Mouse (Mus musculus) liver, embryonic 12.5 days (tissue): ENCODE results near the gene Ddah1. TPM values are rescaled to one million over a fixed set of nuclear protein-coding genes. Genes with fewer than 3 reads are reported as not detected.

Experiments used
- ATAC-seq: fragments of 200-750 bp; cut with Nextera tagmentation; 2 replicates; pipeline ENCODE4 v1.8.0; 2017; ENCODE audit warnings: moderate number of reproducible peaks, mild to moderate bottlenecking, moderate library complexity
- H3K27ac ChIP-seq: fragments of 300-500 bp; sonication (generic); 2 replicates; pipeline ENCODE4 v1.5.1; 2016; ENCODE audit warnings: mild to moderate bottlenecking
- H3K27me3 ChIP-seq: fragments of 300-500 bp; sonication (generic); replicated peaks from 2 replicates; pipeline ENCODE4 v1.6.1; 2016; ENCODE audit warnings: mild to moderate bottlenecking, moderate library complexity
- H3K36me3 ChIP-seq: fragments of 300-500 bp; sonication (generic); 2 replicates; pipeline ENCODE4 v1.6.1; 2016; ENCODE audit warnings: mild to moderate bottlenecking, moderate library complexity
- H3K4me1 ChIP-seq: fragments of 300-500 bp; sonication (generic); 2 replicates; pipeline ENCODE4 v1.6.1; 2016
- H3K4me2 ChIP-seq: fragments of 300-500 bp; sonication (generic); 2 replicates; pipeline ENCODE4 v1.6.1; 2016; ENCODE audit warnings: mild to moderate bottlenecking, moderate library complexity
- H3K4me3 ChIP-seq: fragments of 300-500 bp; sonication (generic); 2 replicates; pipeline ENCODE4 v1.5.1; 2016; ENCODE audit warnings: mild to moderate bottlenecking, moderate library complexity
- H3K9ac ChIP-seq: fragments of 300-500 bp; sonication (generic); 2 replicates; pipeline ENCODE4 v1.6.1; 2016; ENCODE audit warnings: mild to moderate bottlenecking, moderate library complexity
- H3K9me3 ChIP-seq: fragments of 300-500 bp; sonication (generic); replicated peaks from 2 replicates; pipeline ENCODE4 v1.6.1; 2016; ENCODE audit warnings: mild to moderate bottlenecking, moderate library complexity
- WGBS: fragments of 180-500 bp; shearing (Covaris S2); methylation state at CpG from one replicate; pipeline ENCODE4 v1.1.7; 2016; ENCODE audit not compliant: insufficient replicate concordance; 5-methylcytosine and 5-hydroxymethylcytosine counted together
- polyA plus RNA-seq: library from polyadenylated mRNA; unstranded; fragments of >200 nt; fragmentation: Nextera tagmentation; extraction: Ambion mirVana; gene quantifications from 2 replicates; pipeline ENCODE4 v1.2.1, GENCODE M21; 2016

The Ddah1 gene
- polyA plus RNA-seq, 1 experiment from 2014 or later, result 36.4 TPM

GRCm38 (mm10) chr3:145924649-145925337 lies 166.3 kb downstream of the Ddah1 start:
- H3K4me2 ChIP-seq, result peak overlapping the region; percentile 83
- H3K4me3 ChIP-seq, result peak overlapping the region; percentile 90
- WGBS, result 2% methylated on average over 39 of the region's 39 CpGs
- H3K36me3 ChIP-seq, result peaks cover 16% of the 10 kb centered on the region
- H3K9ac ChIP-seq, result peak overlapping the region; percentile 92
- H3K9me3 ChIP-seq, result no peaks in the 10 kb centered on the region
- peak; percentile 8 for ATAC-seq
- peaks cover 35% of the 10 kb centered on the region for H3K4me1 ChIP-seq
- no peaks in the 10 kb centered on the region for H3K27me3 ChIP-seq
- H3K27ac ChIP-seq, result peak overlapping the region; percentile 94

DNA sequence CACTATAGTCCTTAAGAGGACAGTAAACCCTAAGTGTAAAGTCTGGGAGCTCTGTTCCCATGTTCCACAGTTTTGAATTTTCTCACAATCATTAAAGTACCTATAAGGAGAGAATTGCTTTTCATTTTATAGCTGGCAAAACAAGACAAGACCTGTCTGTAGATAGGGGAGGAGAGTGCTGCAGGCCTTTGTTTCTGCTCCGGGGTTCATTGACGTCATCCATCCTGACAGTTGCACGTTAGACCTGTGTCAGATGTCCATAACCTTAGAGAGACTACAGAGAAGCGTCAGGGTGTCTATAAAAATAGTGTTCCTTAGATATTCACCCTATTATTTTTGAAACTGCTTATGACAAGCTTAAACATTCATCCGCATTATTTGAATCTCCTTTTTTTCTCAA lies 167.0 kb downstream of the Ddah1 start:
- no peaks in the 10 kb centered on the region for H3K27me3 ChIP-seq
- H3K9me3 ChIP-seq, result no peaks in the 10 kb centered on the region
- WGBS, result 70% methylated on average over 5 of the region's 5 CpGs
- H3K4me2 ChIP-seq, result peak overlapping the region; percentile 83
- peaks cover 22% of the 10 kb centered on the region for H3K36me3 ChIP-seq
- H3K4me3 ChIP-seq, result peak overlapping the region; percentile 90
- no peak for ATAC-seq
- peak overlapping the region; percentile 92 for H3K9ac ChIP-seq
- H3K27ac ChIP-seq, result no peak overlapping the region
- H3K4me1 ChIP-seq, result peaks cover 35% of the 10 kb centered on the region

DNA sequence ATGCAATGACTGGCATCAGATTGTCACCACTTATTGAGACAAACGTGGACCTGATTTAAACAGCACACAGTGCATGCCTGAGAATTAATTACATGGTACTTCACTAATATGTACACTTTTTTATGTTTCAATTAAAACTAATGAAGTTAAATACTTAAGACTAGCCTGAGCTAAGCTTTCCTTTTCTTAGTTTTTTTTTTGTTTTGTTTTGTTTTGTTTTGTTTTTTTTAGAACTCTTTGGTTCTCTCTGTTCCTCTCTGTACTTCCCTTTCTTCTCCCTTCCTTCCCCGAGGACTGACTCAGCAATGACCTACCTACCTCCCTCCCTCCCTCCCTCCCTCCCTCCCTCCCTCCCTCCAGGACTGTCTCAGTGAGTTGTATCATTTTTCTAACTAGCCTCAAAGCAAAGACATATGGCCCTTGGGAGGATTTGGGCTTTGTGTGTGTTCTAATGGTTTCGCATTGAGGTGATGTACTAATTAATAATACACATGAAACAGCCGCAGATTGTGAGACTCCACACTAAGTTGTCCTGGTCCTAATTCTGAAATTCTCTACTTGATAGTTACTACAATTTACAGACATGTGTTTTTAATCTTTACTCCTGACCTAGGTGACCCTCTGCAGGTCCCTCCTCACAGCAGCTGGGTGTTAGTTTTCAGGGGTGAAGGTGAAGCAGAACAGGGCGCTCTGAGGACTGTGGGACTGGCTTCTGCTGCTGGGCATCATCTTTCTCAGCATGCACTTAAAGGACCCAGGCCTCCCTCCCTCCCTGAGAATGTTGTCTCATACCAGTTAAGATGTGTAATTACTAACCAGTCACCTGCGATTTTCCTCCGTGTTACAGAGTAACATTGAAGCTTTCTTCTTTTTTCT lies 171.3 kb downstream of the Ddah1 start:
- peaks cover 62% of the 10 kb centered on the region for H3K36me3 ChIP-seq

DNA sequence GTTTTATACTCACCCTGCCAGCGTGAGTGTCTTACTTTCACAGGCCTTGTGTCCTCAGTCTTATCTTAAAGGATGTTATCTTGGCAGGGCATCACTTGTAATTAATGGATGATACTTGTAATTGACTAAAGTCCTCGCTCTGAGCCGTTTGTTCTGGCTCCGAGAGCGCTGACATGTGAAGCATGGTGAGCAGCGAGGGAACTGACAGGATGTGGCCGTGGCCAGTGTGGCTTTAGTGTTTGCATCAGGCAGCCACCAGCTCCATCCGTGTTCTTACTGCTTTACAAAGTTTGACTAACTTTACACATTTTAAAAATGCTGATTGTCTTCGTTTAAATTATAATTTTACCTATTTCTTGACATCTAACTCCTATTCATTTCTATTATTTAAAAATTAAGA lies 175.4 kb downstream of the Ddah1 start:
- no peak overlapping the region for H3K27ac ChIP-seq
- no peak overlapping the region for H3K4me3 ChIP-seq
- no peak overlapping the region for H3K4me2 ChIP-seq
- H3K9ac ChIP-seq, result no peak overlapping the region
- H3K36me3 ChIP-seq, result peaks cover 53% of the 10 kb centered on the region
- 50% methylated on average over 9 of the region's 9 CpGs for WGBS
- no peak for ATAC-seq
- peaks cover 16% of the 10 kb centered on the region for H3K4me1 ChIP-seq
- H3K9me3 ChIP-seq, result no peaks in the 10 kb centered on the region
- H3K27me3 ChIP-seq, result no peaks in the 10 kb centered on the region

More for the DNA sequence above, 171.3 kb downstream of the Ddah1 start:
- ATAC-seq, result no peak
- 62% methylated on average over 7 of the region's 7 CpGs for WGBS
- H3K27me3 ChIP-seq, result no peaks in the 10 kb centered on the region
- no peaks in the 10 kb centered on the region for H3K9me3 ChIP-seq
- H3K4me3 ChIP-seq, result no peak overlapping the region
- no peak overlapping the region for H3K4me2 ChIP-seq
- H3K9ac ChIP-seq, result no peak overlapping the region
- H3K27ac ChIP-seq, result no peak overlapping the region
- peaks cover 17% of the 10 kb centered on the region for H3K4me1 ChIP-seq

- H3K4me1 ChIP-seq, result peaks cover 40% of the 10 kb centered on the region
- 4% methylated on average over 68 of the region's 70 CpGs for WGBS
- no peaks in the 10 kb centered on the region for H3K9me3 ChIP-seq
- peaks cover 38% of the 10 kb centered on the region for H3K36me3 ChIP-seq
- peak within 1 kb of the TSS; percentile 90 for H3K4me2 ChIP-seq
- H3K9ac ChIP-seq, result peak within 1 kb of the TSS; percentile 87
- no peaks in the 10 kb centered on the region for H3K27me3 ChIP-seq
- H3K4me3 ChIP-seq, result peak within 1 kb of the TSS; percentile 84
- ATAC-seq, result peak; percentile 90
- H3K27ac ChIP-seq, result peak within 1 kb of the TSS; percentile 66
These were observed 179.3 kb downstream of the Ddah1 start, which contains the start of gene 2410004B18Rik for GRCm38 (mm10) chr3:145937505-145938404. TSS of gene 2410004B18Rik (plus strand) at chr3:145938014.

- 14% methylated on average over 48 of the region's 50 CpGs for WGBS
- Histone ChIP-seq H3K9ac (peak overlapping the region; percentile 87), H3K4me1 (peaks cover 42% of the 10 kb centered on the region), H3K27ac (peak overlapping the region; percentile 66), H3K4me3 (peak overlapping the region; percentile 84), H3K27me3 (no peaks in the 10 kb centered on the region), H3K36me3 (peaks cover 36% of the 10 kb centered on the region), H3K4me2 (peak overlapping the region; percentile 90), H3K9me3 (no peaks in the 10 kb centered on the region)
- ATAC-seq, result no peak
These were observed 180.2 kb downstream of the Ddah1 start for GRCm38 (mm10) chr3:145938405-145939349.

DNA sequence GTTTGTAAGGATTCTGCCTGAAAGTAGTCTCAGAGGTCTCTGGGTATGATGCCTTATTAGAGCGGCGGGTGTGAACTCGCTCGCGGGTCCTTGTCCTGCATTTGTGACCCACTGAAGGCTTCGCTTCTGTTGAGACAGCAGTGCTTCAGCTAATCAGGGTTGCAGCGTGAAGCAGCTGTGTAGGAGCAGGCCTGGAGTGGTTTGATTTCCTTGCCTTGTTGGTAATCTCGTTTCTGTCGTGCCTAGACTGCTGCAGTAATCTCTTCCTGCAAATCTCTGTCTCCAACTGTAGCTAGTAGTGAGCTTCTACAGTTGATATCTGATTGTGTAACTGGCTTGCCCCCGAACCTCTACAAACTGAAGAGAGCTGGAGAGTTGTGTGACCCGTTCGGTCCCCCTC lies 180.9 kb downstream of the Ddah1 start:
- H3K9me3 ChIP-seq, result no peaks in the 10 kb centered on the region
- ATAC-seq, result peak; percentile 73
- H3K27me3 ChIP-seq, result no peaks in the 10 kb centered on the region
- H3K4me1 ChIP-seq, result peaks cover 48% of the 10 kb centered on the region
- H3K27ac ChIP-seq, result no peak overlapping the region
- H3K4me2 ChIP-seq, result peak overlapping the region; percentile 90
- peak overlapping the region; percentile 87; the same call in 1 of the 2 replicates for H3K9ac ChIP-seq
- H3K4me3 ChIP-seq, result peak overlapping the region; percentile 84
- peaks cover 38% of the 10 kb centered on the region for H3K36me3 ChIP-seq
- WGBS, result 23% methylated on average over 12 of the region's 12 CpGs

DNA sequence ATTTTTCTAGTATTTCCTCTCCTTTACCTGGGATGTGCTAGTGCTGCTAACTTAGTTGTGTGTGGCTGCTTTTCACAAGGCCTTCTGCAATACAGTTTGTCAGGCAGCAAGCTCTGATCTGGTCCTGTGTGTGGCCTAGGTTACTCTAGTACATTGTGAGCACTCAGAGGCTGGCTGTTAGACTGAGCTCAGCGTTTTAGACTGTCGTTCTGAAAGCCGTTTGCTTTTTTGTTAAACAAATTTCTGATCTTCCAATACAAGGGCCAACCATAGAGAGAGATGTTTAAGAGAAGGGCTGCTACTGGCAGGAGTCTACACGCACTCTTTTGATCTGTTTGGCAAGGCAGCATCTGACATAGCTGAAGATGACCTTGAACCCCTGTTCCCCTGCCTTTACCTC lies 181.5 kb downstream of the Ddah1 start:
- ATAC-seq, result no peak
- H3K27ac ChIP-seq, result no peak overlapping the region
- no peak overlapping the region for H3K4me3 ChIP-seq
- peaks cover 52% of the 10 kb centered on the region for H3K4me1 ChIP-seq
- WGBS, result 72% methylated on average over 4 of the region's 4 CpGs
- H3K9me3 ChIP-seq, result no peaks in the 10 kb centered on the region
- peak overlapping the region; percentile 90 for H3K4me2 ChIP-seq
- peaks cover 40% of the 10 kb centered on the region for H3K36me3 ChIP-seq
- H3K9ac ChIP-seq, result no peak overlapping the region
- H3K27me3 ChIP-seq, result no peaks in the 10 kb centered on the region

DNA sequence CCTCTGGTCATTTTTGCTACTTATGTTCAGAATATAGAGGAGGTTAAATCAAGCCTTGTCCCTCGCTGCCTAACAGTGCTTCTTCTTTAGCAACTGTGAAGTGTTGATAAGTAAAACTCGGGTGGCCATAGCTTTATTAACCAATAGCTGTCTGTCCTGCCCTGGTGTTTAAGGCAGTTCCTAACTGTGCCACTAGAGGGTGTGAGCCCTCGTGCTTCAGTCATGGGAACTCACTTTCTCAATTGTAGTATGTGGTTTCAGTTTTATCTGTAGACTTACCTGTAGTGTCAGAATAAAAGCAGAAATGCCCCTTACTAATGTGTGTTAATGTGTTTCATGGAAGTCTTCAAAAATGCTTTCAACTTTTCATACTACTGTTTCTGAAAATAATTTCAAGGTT lies 183.5 kb downstream of the Ddah1 start:
- Histone ChIP-seq H3K9me3 (no peaks in the 10 kb centered on the region), H3K36me3 (peaks cover 44% of the 10 kb centered on the region), H3K27me3 (no peaks in the 10 kb centered on the region), H3K4me3 (no peak overlapping the region), H3K9ac (no peak overlapping the region), H3K4me1 (peaks cover 62% of the 10 kb centered on the region), H3K4me2 (no peak overlapping the region), H3K27ac (no peak overlapping the region)
- 6% methylated on average over 3 of the region's 3 CpGs for WGBS
- no peak; the same call in 1 of the 2 replicates for ATAC-seq
